Mouse (Mus musculus) myocyte (in vitro differentiated cells): ENCODE results near the gene Yju2. TPM values are rescaled to one million over a fixed set of nuclear protein-coding genes. Genes with fewer than 3 reads are reported as not detected.

Experiments used
- H3K27me3 ChIP-seq: one replicate; pipeline ENCODE4 v1.6.1; 2011; ENCODE audit not compliant: control insufficient read depth, insufficient read depth, insufficient read length
- H3K36me3 ChIP-seq: one replicate; pipeline ENCODE4 v1.6.1; 2011; ENCODE audit not compliant: control insufficient read depth, insufficient read depth
- H3K4me2 ChIP-seq: one replicate; pipeline ENCODE4 v1.6.1; 2011; ENCODE audit warnings: low read depth, control low read depth
- H3K4me3 ChIP-seq: one replicate; pipeline ENCODE4 v1.5.1; 2011; ENCODE audit warnings: mild to moderate bottlenecking, control low read depth, moderate library complexity
- H3K79me2 ChIP-seq: one replicate; pipeline ENCODE4 v1.6.1; 2011; ENCODE audit not compliant: control insufficient read depth, insufficient read depth
- H3ac ChIP-seq: one replicate; pipeline ENCODE4 v1.6.1; 2011; ENCODE audit not compliant: control insufficient read depth, insufficient read length
- CEBPB ChIP-seq: IDR thresholded peaks from 2 replicates; pipeline ENCODE4 v1.6.1; 2011; ENCODE audit warnings: mild to moderate bottlenecking, moderate library complexity; ENCODE audit not compliant: poor library complexity, insufficient read depth, severe bottlenecking
- E2F4 ChIP-seq: IDR thresholded peaks from one replicate; pipeline ENCODE4 v1.6.1; 2011; ENCODE audit warnings: mild to moderate bottlenecking, control low read depth, moderate library complexity; ENCODE audit not compliant: insufficient read depth
- MAX ChIP-seq: IDR thresholded peaks from one replicate; pipeline ENCODE4 v1.6.1; 2011; ENCODE audit warnings: low read depth, mild to moderate bottlenecking, control low read depth
- MYOD1 ChIP-seq, 3 experiments: IDR thresholded peaks; one replicate each; pipeline ENCODE4 v1.6.1; 2011; ENCODE audit warnings: control low read depth in 2 of 3, low read depth in 2 of 3, mild to moderate bottlenecking in 2 of 3, moderate library complexity in 1 of 3; ENCODE audit not compliant: insufficient read length in 2 of 3, control insufficient read depth in 1 of 3
- MYOG ChIP-seq, 3 experiments: IDR thresholded peaks; one replicate each; pipeline ENCODE4 v1.6.1; 2011; ENCODE audit warnings: control low read depth in 2 of 3, low read depth in 2 of 3, mild to moderate bottlenecking in 2 of 3; ENCODE audit not compliant: insufficient read length in 2 of 3, control insufficient read depth in 1 of 3, insufficient read depth in 1 of 3
- POLR2A ChIP-seq: IDR thresholded peaks from one replicate; pipeline ENCODE4 v1.6.1; 2011; ENCODE audit warnings: low read depth, mild to moderate bottlenecking, control low read depth, moderate library complexity; ENCODE audit not compliant: insufficient read length
- POLR2AphosphoS2 ChIP-seq: IDR thresholded peaks from one replicate; pipeline ENCODE4 v1.6.1; 2011; ENCODE audit warnings: low read depth, control low read depth; ENCODE audit not compliant: insufficient read length
- REST ChIP-seq: IDR thresholded peaks from one replicate; pipeline ENCODE4 v1.6.1; 2011; ENCODE audit warnings: mild to moderate bottlenecking, control low read depth, moderate library complexity; ENCODE audit not compliant: insufficient read depth, insufficient read length
- SRF ChIP-seq: IDR thresholded peaks from one replicate; pipeline ENCODE4 v1.6.1; 2011; ENCODE audit warnings: low read depth; ENCODE audit not compliant: control insufficient read depth, insufficient read length
- TCF12 ChIP-seq: IDR thresholded peaks from one replicate; pipeline ENCODE4 v1.6.1; 2011; ENCODE audit warnings: mild to moderate bottlenecking, control low read depth; ENCODE audit not compliant: poor library complexity, insufficient read depth, severe bottlenecking
- TCF3 ChIP-seq: IDR thresholded peaks from one replicate; pipeline ENCODE4 v1.6.1; 2011; ENCODE audit warnings: low read depth, control low read depth; ENCODE audit not compliant: insufficient read length
- USF1 ChIP-seq: IDR thresholded peaks from one replicate; pipeline ENCODE4 v1.6.1; 2011; ENCODE audit warnings: low read depth, mild to moderate bottlenecking, control low read depth, moderate library complexity
- polyA plus RNA-seq: library from polyadenylated mRNA; unstranded; fragments of >200 nt; fragmentation: generic; extraction: Trizol; gene quantifications from one replicate; pipeline ENCODE4 v1.2.1, GENCODE M21; 2012; ENCODE audit warnings: missing spikeins

The Yju2 gene
- polyA plus RNA-seq, 1 experiment: 9.3 TPM

- H3K4me3 ChIP-seq: no peak overlapping the region
- no peak for TF ChIP-seq POLR2A
These were observed 2.3 kb upstream of the Yju2 start for GRCm38 (mm10) chr17:55956591-55956990.

GRCm38 (mm10) chr17:55957168-55957567 is 1.7 kb upstream of the Yju2 start:
- no peak overlapping the region for H3K4me3 ChIP-seq
- no peak overlapping the region for H3ac ChIP-seq
- no peak overlapping the region for H3K4me2 ChIP-seq
- TF ChIP-seq TCF3: no peak
- no peak for TF ChIP-seq E2F4
- no peak for TF ChIP-seq MYOD1 (IDR thresholded peaks at IDR 0.05; ENCODE audit: control insufficient read depth in 1 of 3, insufficient read length in 2 of 3, low read depth in 2 of 3)
- no peak for TF ChIP-seq TCF12
- TF ChIP-seq MYOG (IDR thresholded peaks at IDR 0.05; ENCODE audit: control insufficient read depth in 1 of 3, insufficient read depth in 1 of 3, insufficient read length in 2 of 3, low read depth in 2 of 3): no peak
- no peak for TF ChIP-seq POLR2AphosphoS2
- TF ChIP-seq USF1: no peak
- TF ChIP-seq REST: no peak
- TF ChIP-seq SRF: no peak
- TF ChIP-seq POLR2A: no peak
- no peak for TF ChIP-seq MAX
- no peak for TF ChIP-seq CEBPB
- peaks cover 7% of the 10 kb centered on the region for H3K79me2 ChIP-seq
- H3K36me3 ChIP-seq: no peaks in the 10 kb centered on the region
- peaks cover 16% of the 10 kb centered on the region for H3K27me3 ChIP-seq

More at GRCm38 (mm10) chr17:55956591-55956990, 2.3 kb upstream of the Yju2 start:
- peaks cover 18% of the 10 kb centered on the region for H3K27me3 ChIP-seq
- H3ac ChIP-seq: no peak overlapping the region
- H3K36me3 ChIP-seq: no peaks in the 10 kb centered on the region
- peaks cover 7% of the 10 kb centered on the region for H3K79me2 ChIP-seq
- no peak overlapping the region for H3K4me2 ChIP-seq

DNA sequence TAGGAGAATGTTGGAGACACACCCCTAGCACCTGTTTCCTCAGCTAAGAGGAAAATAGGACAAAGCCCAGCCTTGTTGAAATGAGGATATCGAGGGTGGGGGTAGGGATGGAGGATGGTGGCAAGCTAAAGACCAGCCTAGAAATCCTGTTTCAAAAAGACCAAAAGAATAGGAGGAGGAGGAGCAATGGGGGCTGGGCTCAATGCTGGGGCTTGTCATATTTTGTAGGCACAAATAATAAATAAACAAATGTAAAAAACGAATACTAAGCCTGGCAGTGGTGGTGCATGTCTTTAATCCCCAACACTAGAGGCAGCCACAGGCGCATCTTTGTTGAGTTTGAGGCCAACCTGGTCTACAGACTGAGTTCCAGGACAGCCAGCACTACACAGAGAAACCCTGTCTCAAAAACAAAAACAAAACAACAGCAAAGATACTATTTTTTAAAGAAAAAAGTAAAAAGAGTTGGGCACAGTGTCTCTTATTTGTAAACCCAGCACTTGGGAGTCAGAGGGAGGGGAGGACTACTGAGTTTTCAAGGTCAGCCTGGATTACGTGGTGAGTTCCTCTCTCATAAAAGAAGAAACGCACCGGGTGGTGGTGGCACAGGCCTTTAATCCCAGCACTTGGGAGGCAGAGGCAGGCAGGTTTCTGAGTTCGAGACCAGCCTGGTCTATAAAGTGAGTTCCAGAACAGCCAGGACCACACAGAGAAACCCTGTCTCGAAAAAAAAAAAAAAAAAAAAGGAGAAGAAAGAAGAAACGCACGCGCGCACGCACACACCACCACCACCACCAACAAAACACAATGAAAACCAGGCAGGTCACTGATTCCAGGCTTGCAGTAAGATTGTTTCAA is 944 bp upstream of the Yju2 start:
- Histone ChIP-seq H3ac (peak overlapping the region; percentile 65), H3K27me3 (peaks cover 8% of the 10 kb centered on the region), H3K36me3 (no peaks in the 10 kb centered on the region), H3K79me2 (peaks cover 7% of the 10 kb centered on the region), H3K4me3 (peak overlapping the region; percentile 43), H3K4me2 (peak overlapping the region; percentile 77)
- no peak for TF ChIP-seq POLR2A
- no peak for TF ChIP-seq MAX
- no peak for TF ChIP-seq CEBPB
- TF ChIP-seq TCF12: no peak
- TF ChIP-seq TCF3: no peak
- TF ChIP-seq USF1: no peak
- no peak for TF ChIP-seq SRF
- no peak for TF ChIP-seq REST
- TF ChIP-seq MYOD1 (IDR thresholded peaks at IDR 0.05; ENCODE audit: control insufficient read depth in 1 of 3, insufficient read length in 2 of 3, low read depth in 2 of 3): no peak
- no peak for TF ChIP-seq E2F4
- TF ChIP-seq MYOG (IDR thresholded peaks at IDR 0.05; ENCODE audit: control insufficient read depth in 1 of 3, insufficient read depth in 1 of 3, insufficient read length in 2 of 3, low read depth in 2 of 3): no peak
- no peak for TF ChIP-seq POLR2AphosphoS2

GRCm38 (mm10) chr17:55958584-55958886 is 364 bp upstream of the Yju2 start:
- Histone ChIP-seq H3K4me2 (peak overlapping the region; percentile 77), H3K79me2 (peaks cover 7% of the 10 kb centered on the region), H3K4me3 (peak overlapping the region; percentile 43), H3K27me3 (peaks cover 8% of the 10 kb centered on the region), H3ac (peak overlapping the region; percentile 65), H3K36me3 (peaks cover 3% of the 10 kb centered on the region)
- TF ChIP-seq POLR2AphosphoS2 (no peak), REST (no peak), E2F4 (no peak), POLR2A (no peak), TCF12 (no peak), MYOD1 (IDR thresholded peaks at IDR 0.05; ENCODE audit: control insufficient read depth in 1 of 3, insufficient read length in 2 of 3, low read depth in 2 of 3) (no peak), MYOG (IDR thresholded peaks at IDR 0.05; ENCODE audit: control insufficient read depth in 1 of 3, insufficient read depth in 1 of 3, insufficient read length in 2 of 3, low read depth in 2 of 3) (no peak), SRF (no peak), CEBPB (no peak), MAX (no peak), TCF3 (no peak), USF1 (no peak)
